Mouse (Mus musculus) thymus, postnatal 14 days (tissue): ENCODE measurements around the gene Olfr27.

Experiments
- DNase-seq: peaks from one replicate; pipeline ENCODE4 v3.0.0; 2021

Gene Olfr27

GRCm38 (mm10) chr9:39127831-39128230 is at the start of gene Olfr27:
Gene Olfr27, plus strand, starts transcription at chr9:39128131.
- DNase-seq = no peak

- no peak for DNase-seq
Observed at GRCm38 (mm10) chr9:39078787-39079186, 49.1 kb upstream of the Olfr27 start, which contains the start of gene Olfr938. Gene Olfr938, minus strand, starts transcription at chr9:39078887.

- DNase-seq = no peak
Observed at GRCm38 (mm10) chr9:39127326-39127725, 605 bp upstream of the Olfr27 start.

- DNase-seq = no peak
Observed at GRCm38 (mm10) chr9:39152401-39152800, 24.5 kb downstream of the Olfr27 start.

GRCm38 (mm10) chr9:39166004-39166403 is 38.1 kb downstream of the Olfr27 start, which contains the start of gene Olfr943:
Gene Olfr943, plus strand, starts transcription at chr9:39166304.
- no peak for DNase-seq
